Mouse (Mus musculus) large intestine, adult 2 months (tissue): ENCODE measurements around the gene Vps13d. TPM values are rescaled to one million over a fixed set of nuclear protein-coding genes. Genes with fewer than 3 reads are reported as not detected.

Experiments used
- DNase-seq: peaks from one replicate; pipeline ENCODE4 v3.0.0-alpha.2; 2012; ENCODE audit warnings: low read depth, low spot score
- WGBS: fragments of 180-500 bp; shearing (Covaris S2); methylation state at CpG from one replicate; pipeline ENCODE4 v1.1.7; 2018; 5-methylcytosine and 5-hydroxymethylcytosine counted together
- polyA plus RNA-seq: library from polyadenylated mRNA; depleted of rRNA; stranded (reverse); fragments of >200 nt; gene quantifications from 2 replicates; pipeline ENCODE4 v1.2.3, GENCODE M21; 2012

Vps13d gene
- polyA plus RNA-seq, 1 experiment, result 15.5 TPM

DNA sequence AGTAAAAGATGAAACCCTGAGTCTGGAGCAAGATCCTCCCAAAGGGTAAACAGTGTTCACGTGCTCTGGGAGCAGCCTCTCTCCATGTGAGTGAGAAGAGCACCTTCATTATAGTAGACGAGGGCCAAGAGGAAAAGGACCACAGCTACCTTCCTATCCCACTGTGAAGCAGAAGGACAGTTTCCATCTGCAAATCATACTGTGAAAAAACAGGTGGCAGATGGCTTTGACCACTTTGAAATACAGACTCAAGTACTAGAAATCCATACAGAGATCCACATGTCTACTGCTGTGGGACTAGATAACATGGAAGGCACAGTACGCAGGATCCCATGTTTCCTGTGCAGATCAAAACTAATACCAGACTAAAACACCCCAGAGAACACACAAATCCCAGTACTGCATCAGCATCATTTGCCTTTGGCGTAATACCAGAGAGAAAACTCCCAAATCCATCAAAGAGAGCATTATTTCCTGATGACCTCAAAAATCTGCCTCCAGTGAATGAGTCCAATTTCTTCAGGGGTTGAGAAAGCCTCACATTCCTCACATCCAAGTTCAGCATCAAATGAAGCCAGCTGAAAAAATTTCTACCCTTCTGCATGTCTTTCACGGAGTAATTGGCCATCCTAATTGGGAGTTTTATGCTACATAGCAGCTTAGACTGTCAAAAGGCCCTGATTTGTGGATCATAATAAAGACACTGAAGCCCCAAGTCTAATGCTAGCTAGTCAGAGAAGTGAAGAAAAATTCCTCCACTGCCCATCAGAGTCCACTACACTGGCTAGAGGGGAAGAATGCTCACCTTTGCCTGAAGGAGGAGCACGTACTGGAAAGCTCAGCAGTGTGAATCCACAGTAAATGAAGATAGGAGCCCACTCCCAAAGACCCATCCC is 92.7 kb downstream of the Vps13d start:
- DNase-seq, result no peak
- 78% methylated on average over 6 of the region's 6 CpGs for WGBS

DNA sequence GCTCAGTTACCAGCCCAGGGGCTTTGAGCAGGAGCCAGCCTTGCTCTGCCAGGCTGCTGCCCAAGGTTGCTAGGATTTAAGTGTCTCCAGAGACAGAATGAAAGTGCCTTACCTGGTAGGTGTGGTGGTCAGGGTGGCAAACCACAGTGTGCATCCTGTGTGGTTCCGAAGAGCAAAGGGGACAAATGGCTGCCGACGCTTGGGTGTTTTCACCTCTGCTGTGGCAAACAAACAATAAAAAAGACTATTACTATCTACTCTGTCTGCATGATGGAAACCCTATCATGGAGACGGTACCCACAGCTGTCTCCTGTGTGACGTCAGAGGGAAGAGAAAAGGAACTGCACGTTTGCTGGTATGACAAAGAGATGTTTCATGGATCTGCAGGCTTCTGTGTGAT is 95.0 kb downstream of the Vps13d start:
- no peak for DNase-seq
- WGBS, result 74% methylated on average over 6 of the region's 6 CpGs

- no peak for DNase-seq
- WGBS, result 70% methylated on average over 1 of the region's 1 CpGs
Measured at GRCm38 (mm10) chr4:145099344-145099743, 95.5 kb downstream of the Vps13d start.

DNA sequence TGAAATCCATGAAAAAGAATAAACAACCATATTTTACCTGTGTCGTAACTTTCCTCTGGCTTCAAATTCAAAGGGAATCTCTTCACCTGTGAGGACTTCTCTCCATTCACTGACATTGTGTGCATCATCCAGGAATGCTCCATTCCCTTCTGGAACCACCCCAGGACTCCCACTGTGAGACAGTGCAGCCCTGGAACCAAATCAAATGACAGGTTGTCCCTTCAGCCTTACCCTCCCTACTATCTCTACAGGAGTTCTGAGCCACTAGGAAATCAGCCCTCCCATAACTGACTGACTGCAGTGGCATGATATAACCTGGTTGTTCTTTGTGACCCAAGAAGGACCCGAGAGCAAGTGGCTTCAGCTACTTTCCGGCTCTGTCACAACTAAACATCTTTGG is 96.8 kb downstream of the Vps13d start:
- no peak for DNase-seq

DNA sequence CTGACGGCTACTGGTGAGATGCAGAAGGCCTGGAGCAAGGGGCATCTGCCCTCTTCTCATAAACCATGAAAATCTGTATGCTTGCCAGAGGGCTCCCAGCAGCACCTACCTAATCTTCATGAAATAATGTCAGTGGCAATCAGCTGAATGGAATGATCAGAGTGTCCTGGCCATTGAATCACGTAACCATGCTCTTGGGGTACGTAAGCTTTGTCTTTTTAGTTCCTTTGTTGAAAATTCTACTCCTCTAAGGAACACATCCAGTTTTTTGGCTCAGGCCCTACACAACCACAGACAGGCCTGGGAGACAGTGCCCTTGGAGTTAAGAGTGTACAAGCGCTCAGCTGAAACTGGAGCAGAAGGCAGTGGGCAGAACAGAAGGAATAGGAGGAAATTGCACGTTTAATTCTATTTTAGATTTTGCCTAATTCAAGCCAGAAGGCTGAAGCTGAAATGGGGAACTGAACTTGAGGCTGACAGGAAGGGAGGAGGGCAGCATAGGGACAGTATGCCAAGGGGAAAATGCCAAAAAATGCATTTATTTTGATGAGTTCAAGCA is 98.2 kb downstream of the Vps13d start:
- DNase-seq, result no peak
- 84% methylated on average over 5 of the region's 5 CpGs for WGBS

More for the DNA sequence above, 96.8 kb downstream of the Vps13d start:
- WGBS, result 94% methylated on average over 3 of the region's 3 CpGs

- 59% methylated on average over 4 of the region's 4 CpGs for WGBS
- DNase-seq, result no peak
Measured at GRCm38 (mm10) chr4:145086509-145086908, 108.3 kb downstream of the Vps13d start.

- 41% methylated on average over 2 of the region's 2 CpGs for WGBS
- DNase-seq, result no peak
Measured at GRCm38 (mm10) chr4:145079324-145079723, 115.5 kb downstream of the Vps13d start.

GRCm38 (mm10) chr4:145074276-145074675 is 120.5 kb downstream of the Vps13d start:
- 60% methylated on average over 2 of the region's 2 CpGs for WGBS
- DNase-seq, result peak; percentile 14

GRCm38 (mm10) chr4:145073728-145074127 is 121.1 kb downstream of the Vps13d start:
- 93% methylated on average over 7 of the region's 7 CpGs for WGBS
- DNase-seq, result no peak

GRCm38 (mm10) chr4:145071942-145072341 is 122.9 kb downstream of the Vps13d start:
- WGBS, result 77% methylated on average over 7 of the region's 7 CpGs
- DNase-seq, result no peak

- 80% methylated on average over 6 of the region's 6 CpGs for WGBS
- DNase-seq, result no peak
Measured at GRCm38 (mm10) chr4:145067019-145067680, 127.7 kb downstream of the Vps13d start.

DNA sequence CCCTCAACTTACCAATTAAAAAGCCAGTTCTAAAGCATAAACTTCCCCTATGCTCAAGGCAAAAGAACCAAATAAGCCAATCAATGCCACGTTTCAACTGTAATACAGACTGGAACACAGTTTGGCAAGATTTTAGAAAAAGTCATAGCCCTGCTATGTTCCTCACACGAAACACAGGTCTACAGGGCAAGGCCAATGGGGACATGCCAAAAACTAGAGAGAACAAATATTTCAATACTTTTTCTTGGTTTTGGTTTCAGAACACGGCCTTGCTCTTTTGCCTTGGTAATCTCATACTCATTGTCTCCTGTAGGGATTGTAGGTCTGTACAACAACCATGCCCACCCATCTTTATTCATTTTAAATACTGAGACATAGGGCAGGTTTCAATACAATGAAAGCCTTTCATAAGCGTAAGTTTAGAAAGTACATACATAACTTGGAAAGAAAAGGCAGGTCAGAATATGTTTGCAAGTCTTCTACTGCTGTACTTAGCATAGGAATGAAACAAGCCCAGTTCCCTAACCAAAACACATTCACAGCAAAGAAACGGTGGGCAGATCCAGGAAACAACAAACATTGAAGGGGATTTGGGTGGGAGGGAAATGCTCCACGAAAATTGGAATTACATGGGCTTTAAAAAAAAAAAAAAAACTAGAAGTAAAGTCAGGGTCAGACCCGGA is 128.3 kb downstream of the Vps13d start:
- no peak for DNase-seq
- 82% methylated on average over 7 of the region's 7 CpGs for WGBS

DNA sequence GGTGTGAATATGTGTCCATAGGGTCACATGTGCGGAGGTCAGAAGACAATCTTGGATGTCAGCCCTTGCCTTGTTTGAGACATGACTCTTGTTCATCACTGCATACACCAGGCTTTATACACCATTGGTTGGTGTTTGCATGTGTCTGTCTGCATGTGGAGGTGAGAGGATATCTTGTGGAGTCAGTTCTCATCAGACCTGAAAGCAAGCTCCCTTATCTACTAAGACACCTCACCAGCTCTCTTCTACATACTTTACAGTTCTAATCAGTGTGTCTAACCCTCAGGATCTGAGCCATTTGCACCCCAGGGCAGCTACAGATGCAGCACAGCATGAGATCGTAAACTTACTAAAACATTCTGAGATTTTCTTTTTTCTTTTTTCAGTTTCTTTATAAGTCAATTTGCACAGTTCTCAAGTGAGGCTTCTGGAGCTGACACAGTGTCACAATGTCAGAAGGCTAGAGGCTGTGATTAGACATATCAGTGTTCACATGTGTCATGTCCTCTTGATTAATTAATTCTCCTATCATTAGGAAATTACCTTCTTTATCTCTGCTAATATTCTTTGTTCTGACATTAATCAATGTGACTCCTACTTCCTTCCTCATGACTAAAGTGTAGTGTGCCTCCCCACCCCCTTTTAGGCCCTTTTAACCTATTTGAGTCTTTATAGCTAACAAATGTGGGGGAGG is 135.9 kb downstream of the Vps13d start:
- 93% methylated on average over 2 of the region's 2 CpGs for WGBS

DNA sequence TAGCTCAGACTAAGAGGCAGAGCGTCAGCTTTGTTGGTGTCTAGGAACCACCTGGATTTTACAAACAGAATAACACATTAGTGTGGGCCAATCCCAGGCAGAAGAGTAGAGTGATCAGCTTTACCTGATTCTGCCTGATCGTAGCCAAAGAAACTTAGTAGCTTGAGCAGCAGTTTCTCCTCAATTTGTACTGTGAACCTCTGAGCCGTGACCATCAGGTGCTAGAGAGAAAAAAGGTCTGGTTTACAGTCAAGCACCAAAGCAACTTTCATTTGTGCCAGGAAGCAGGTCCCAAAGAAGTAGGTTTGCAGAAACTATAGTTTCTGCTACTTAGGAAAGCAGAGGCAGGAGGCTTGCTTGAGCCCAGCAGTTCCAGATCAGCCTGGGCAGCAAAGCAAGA is 138.5 kb downstream of the Vps13d start:
- no peak for DNase-seq
- 92% methylated on average over 3 of the region's 3 CpGs for WGBS

More for the DNA sequence above, 135.9 kb downstream of the Vps13d start:
- DNase-seq, result no peak

GRCm38 (mm10) chr4:145055792-145056191 is 139.0 kb downstream of the Vps13d start:
- WGBS, result 78% methylated on average over 3 of the region's 3 CpGs
- no peak for DNase-seq

DNA sequence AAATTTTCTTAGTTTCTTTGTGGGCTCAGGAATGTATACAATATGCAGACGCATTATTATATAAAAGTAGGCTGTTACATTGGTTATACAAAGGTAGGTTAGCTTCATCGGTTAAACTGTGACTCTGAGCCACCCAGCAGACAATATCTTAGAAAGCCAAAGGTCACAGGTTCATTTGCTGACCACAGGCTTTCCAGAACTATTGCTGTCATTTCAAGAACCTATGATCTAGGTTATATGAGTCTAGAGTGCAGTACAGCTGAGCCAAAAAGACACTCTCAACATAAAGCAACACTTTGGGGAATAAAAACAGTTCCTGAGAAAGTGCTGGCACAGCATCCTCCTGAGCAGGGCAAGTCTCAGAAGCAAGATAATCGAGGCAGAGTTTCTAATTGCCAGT is 140.4 kb downstream of the Vps13d start:
- DNase-seq, result no peak
- WGBS, result 48% methylated on average over 3 of the region's 3 CpGs

GRCm38 (mm10) chr4:145052697-145053096 is 142.1 kb downstream of the Vps13d start:
- DNase-seq, result no peak
- WGBS, result 60% methylated on average over 1 of the region's 1 CpGs

DNA sequence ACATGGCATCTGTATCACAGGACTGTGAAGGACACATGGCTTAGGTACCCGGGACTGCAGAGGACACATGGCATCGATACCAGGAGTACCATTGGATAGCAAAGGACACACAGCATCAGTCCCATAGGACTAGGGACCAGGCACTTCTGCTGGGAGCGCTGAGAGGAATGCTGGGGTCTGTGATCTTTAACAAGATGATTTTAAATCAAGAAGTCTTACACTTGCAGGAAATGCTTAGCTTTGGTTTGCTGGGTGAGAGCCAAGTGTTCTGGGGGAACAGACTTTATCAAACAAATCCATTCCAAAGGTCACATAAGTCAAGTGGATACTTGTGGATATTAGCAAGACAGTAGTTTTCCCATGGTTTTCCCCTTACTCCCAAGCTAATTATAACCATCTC is 142.5 kb downstream of the Vps13d start:
- 57% methylated on average over 3 of the region's 3 CpGs for whole genome bisulfite sequencing
- no peak for DNase-seq

DNA sequence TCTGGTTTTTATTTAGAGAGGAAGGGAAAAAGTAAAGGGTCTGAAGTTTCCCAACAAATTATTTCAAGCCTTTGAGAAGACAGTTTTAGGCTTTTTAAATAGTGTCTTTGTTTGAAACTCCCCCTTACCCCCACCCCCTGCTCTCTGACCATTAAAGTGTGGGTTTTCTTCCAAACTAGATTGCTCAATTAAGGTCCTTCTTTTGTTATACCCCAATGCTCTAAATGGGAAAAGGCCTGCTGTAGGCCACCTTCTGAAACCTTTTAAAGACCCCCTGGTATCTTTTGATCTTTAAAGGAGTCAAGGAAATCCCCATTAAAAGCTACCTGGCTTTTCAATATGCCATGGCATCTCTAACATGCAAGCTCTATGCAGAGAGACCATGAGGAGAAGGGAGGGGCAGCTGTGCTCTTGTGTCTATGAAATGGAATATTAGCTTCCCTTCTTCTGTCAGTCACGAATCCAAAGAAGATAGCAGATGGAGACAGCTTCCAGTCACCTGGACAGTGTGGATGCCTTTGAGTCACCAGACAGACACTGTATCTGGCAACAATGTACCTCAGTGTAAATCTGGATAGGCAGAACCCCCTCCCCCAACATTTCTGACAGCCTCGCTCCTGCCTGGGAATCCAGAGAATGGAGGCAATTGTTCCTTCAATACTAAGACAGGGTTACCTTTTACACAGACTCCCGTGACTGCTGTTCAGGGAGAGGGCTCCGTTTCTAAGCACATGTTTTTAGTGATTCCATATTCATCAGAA is 143.4 kb downstream of the Vps13d start:
- no peak for DNase-seq
- WGBS, result 87% methylated on average over 4 of the region's 4 CpGs
